Mouse (Mus musculus) hindbrain, embryonic 10.5 days (tissue): Measurements from ENCODE around the gene Tmem273. TPM values are rescaled to one million over a fixed set of nuclear protein-coding genes. Genes with fewer than 3 reads are reported as not detected.

Experiments used
- DNase-seq: peaks from one replicate; pipeline ENCODE4 v3.0.0-alpha.2; 2017; ENCODE audit warnings: low spot score
- H3K27ac ChIP-seq: fragments of 300-500 bp; sonication (generic); 2 replicates; pipeline ENCODE4 v1.5.1; 2016; ENCODE audit warnings: mild to moderate bottlenecking, moderate library complexity
- H3K27me3 ChIP-seq: fragments of 300-500 bp; sonication (generic); 2 replicates; pipeline ENCODE4 v1.6.1; 2016; ENCODE audit warnings: mild to moderate bottlenecking; ENCODE audit not compliant: poor library complexity, insufficient read depth, severe bottlenecking
- H3K36me3 ChIP-seq: fragments of 300-500 bp; sonication (generic); 2 replicates; pipeline ENCODE4 v1.6.1; 2016; ENCODE audit warnings: mild to moderate bottlenecking, moderate library complexity
- H3K4me1 ChIP-seq: fragments of 300-500 bp; sonication (generic); replicated peaks from 2 replicates; pipeline ENCODE4 v1.6.1; 2016; ENCODE audit warnings: mild to moderate bottlenecking
- H3K4me3 ChIP-seq: fragments of 300-500 bp; sonication (generic); 2 replicates; pipeline ENCODE4 v1.5.1; 2016; ENCODE audit warnings: mild to moderate bottlenecking, moderate library complexity
- H3K9me3 ChIP-seq: fragments of 300-500 bp; sonication (generic); 2 replicates; pipeline ENCODE4 v1.6.1; 2016; ENCODE audit warnings: mild to moderate bottlenecking, moderate library complexity
- WGBS: fragments of 180-500 bp; shearing (Covaris S2); methylation state at CpG from one replicate; pipeline ENCODE4 v1.1.7; 2016; 5-methylcytosine and 5-hydroxymethylcytosine counted together
- polyA plus RNA-seq: library from polyadenylated mRNA; unstranded; fragments of >200 nt; fragmentation: Nextera tagmentation; extraction: Ambion mirVana; gene quantifications from 2 replicates; pipeline ENCODE4 v1.2.1, GENCODE M21; 2016

Tmem273 gene
- polyA plus RNA-seq, 1 experiment from 2014 or later, result 0.43 TPM

DNA sequence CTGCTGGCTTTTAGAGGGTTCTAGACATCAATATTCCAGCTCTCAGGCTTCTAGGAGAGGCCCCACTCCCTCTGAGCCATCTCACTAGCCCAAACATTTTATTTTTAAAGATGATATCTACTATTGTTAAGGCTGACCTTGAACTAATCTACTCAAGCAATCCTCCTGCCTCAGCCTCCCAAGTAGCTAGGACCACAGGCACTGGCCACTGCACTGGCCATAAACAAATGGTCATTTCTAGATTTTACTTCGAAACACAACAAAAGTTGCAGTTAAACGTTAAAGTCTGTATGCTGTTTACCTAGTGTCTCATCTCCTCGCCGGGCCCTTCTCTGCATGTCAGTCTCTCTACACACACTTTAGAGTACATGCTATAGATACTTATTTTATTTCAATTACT is 68.3 kb downstream of the Tmem273 start:
- no peak for DNase-seq
- 91% methylated on average over 4 of the region's 4 CpGs for WGBS
- Histone ChIP-seq H3K27ac (no peak overlapping the region), H3K27me3 (peaks cover 34% of the 10 kb centered on the region), H3K4me3 (no peak overlapping the region), H3K9me3 (no peaks in the 10 kb centered on the region), H3K36me3 (no peaks in the 10 kb centered on the region), H3K4me1 (0 out of 2 replicates have a peak, but pooled peaks cover 11% of the 10 kb centered on the region)

GRCm38 (mm10) chr14:32856246-32856645 is 70.5 kb downstream of the Tmem273 start:
- Histone ChIP-seq H3K27me3 (peaks cover 35% of the 10 kb centered on the region), H3K4me3 (peak overlapping the region; percentile 65), H3K27ac (no peak overlapping the region), H3K9me3 (no peaks in the 10 kb centered on the region), H3K4me1 (peaks cover 32% of the 10 kb centered on the region), H3K36me3 (no peaks in the 10 kb centered on the region)
- DNase-seq, result no peak
- 42% methylated on average over 5 of the region's 5 CpGs for WGBS

GRCm38 (mm10) chr14:32856681-32857328 is 71.0 kb downstream of the Tmem273 start, which contains the start of gene Vstm4:
Gene Vstm4, plus strand, starts transcription at chr14:32856756.
- Histone ChIP-seq H3K36me3 (no peaks in the 10 kb centered on the region), H3K27me3 (peaks cover 35% of the 10 kb centered on the region), H3K4me3 (peak within 1 kb of the TSS; percentile 65), H3K27ac (peak within 1 kb of the TSS; percentile 90), H3K9me3 (no peaks in the 10 kb centered on the region), H3K4me1 (peaks cover 37% of the 10 kb centered on the region)
- under 1% methylated on average over 67 of the region's 68 CpGs for WGBS
- DNase-seq, result peak; percentile 65

DNA sequence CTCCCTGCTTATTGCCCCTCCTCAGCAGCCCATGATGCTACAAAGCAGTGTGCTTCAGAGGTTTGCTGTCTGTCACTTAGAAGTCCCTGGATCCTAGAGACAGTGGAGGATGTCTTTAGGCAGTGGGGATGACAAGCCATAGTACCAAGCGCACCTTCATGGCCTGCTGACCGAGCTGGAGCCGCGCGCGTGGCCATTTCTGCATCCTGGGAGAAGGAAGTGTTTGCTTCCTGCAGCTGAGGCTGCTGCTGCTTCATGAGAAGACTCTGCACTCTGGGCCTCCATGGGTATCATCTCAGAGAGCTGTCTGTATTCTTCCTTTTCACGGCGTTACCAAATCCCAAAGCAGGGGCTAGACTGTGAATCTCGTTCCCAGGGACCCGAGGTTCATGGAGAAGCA is 72.6 kb downstream of the Tmem273 start:
- H3K27me3 ChIP-seq, result peaks cover 35% of the 10 kb centered on the region
- WGBS, result 96% methylated on average over 10 of the region's 10 CpGs
- DNase-seq, result no peak
- no peaks in the 10 kb centered on the region for H3K36me3 ChIP-seq
- H3K4me3 ChIP-seq, result no peak overlapping the region
- H3K4me1 ChIP-seq, result peaks cover 37% of the 10 kb centered on the region
- no peak overlapping the region for H3K27ac ChIP-seq
- no peaks in the 10 kb centered on the region for H3K9me3 ChIP-seq

- H3K4me1 ChIP-seq, result peaks cover 37% of the 10 kb centered on the region
- H3K4me3 ChIP-seq, result no peak overlapping the region
- H3K27me3 ChIP-seq, result peaks cover 35% of the 10 kb centered on the region
- H3K9me3 ChIP-seq, result no peaks in the 10 kb centered on the region
- WGBS, result 76% methylated on average over 6 of the region's 6 CpGs
- no peak for DNase-seq
- H3K27ac ChIP-seq, result no peak overlapping the region
- no peaks in the 10 kb centered on the region for H3K36me3 ChIP-seq
These were observed 73.3 kb downstream of the Tmem273 start for GRCm38 (mm10) chr14:32858941-32859510.

GRCm38 (mm10) chr14:32859831-32860569 is 74.2 kb downstream of the Tmem273 start:
- H3K36me3 ChIP-seq, result no peaks in the 10 kb centered on the region
- H3K4me1 ChIP-seq, result peaks cover 37% of the 10 kb centered on the region
- WGBS, result 51% methylated on average over 11 of the region's 11 CpGs
- H3K27me3 ChIP-seq, result peaks cover 35% of the 10 kb centered on the region
- DNase-seq, result peak; percentile 49
- H3K4me3 ChIP-seq, result no peak overlapping the region
- peak overlapping the region; percentile 14; the same call in 1 of the 2 replicates for H3K27ac ChIP-seq
- H3K9me3 ChIP-seq, result no peaks in the 10 kb centered on the region

DNA sequence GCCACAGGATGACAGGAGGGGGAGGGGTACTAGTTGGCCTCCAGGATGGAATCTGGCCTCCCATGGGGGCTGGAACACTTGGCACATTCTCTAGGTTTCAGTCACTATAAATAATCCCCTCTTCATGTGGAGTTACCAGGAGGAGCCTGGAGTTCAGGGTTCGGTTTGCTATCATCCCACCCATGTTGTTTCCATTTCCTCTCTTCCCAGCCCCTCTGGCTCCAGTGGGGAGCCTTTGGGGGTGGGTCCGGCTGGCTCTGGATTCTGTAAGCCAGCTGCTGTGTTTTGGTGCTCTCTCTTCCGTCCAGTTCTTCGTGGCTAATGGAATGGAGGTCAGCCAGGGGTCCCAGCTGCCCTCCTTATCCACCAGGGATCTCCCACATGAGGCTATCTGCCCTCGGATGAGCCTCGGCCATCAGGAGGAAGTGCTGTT is 75.4 kb downstream of the Tmem273 start:
- 33% methylated on average over 6 of the region's 6 CpGs for WGBS
- Histone ChIP-seq H3K27me3 (peaks cover 25% of the 10 kb centered on the region), H3K36me3 (no peaks in the 10 kb centered on the region), H3K27ac (peak overlapping the region; percentile 62), H3K4me3 (no peak overlapping the region), H3K4me1 (peaks cover 37% of the 10 kb centered on the region), H3K9me3 (no peaks in the 10 kb centered on the region)
- DNase-seq, result peak; percentile 12

DNA sequence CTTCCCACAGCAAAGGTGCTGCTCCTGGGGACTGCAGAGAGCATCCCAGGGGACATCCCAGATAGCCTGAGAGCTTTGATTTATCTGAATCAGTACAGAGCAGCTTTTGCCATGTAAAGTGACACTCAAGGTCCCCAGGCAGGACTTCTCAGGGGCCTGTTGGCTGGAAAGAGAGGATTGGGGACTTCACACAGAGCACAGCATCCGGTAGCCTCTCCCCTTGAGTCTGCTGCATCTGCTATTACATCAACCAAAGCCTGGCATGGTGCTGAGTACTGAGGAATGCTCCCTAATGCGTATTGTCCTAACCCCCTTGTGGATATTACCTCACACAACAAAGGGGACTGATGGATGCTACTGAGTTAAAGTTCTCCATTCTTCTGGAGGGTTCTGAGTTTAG is 75.9 kb downstream of the Tmem273 start:
- H3K36me3 ChIP-seq, result no peaks in the 10 kb centered on the region
- peak overlapping the region; percentile 62 for H3K27ac ChIP-seq
- peaks cover 21% of the 10 kb centered on the region for H3K27me3 ChIP-seq
- peaks cover 33% of the 10 kb centered on the region for H3K4me1 ChIP-seq
- WGBS, result 35% methylated on average over 2 of the region's 2 CpGs
- H3K9me3 ChIP-seq, result no peaks in the 10 kb centered on the region
- DNase-seq, result no peak
- no peak overlapping the region for H3K4me3 ChIP-seq

- 85% methylated on average over 3 of the region's 3 CpGs for WGBS
- DNase-seq, result no peak
These were observed 79.6 kb downstream of the Tmem273 start for GRCm38 (mm10) chr14:32865331-32865730.

More at GRCm38 (mm10) chr14:32865331-32865730, 79.6 kb downstream of the Tmem273 start:
- Histone ChIP-seq H3K9me3 (no peaks in the 10 kb centered on the region), H3K36me3 (no peaks in the 10 kb centered on the region), H3K27me3 (no peaks in the 10 kb centered on the region), H3K27ac (no peak overlapping the region), H3K4me1 (peaks cover 14% of the 10 kb centered on the region), H3K4me3 (no peak overlapping the region)

Other genes starting within 250 kb of the Tmem273 start
- 10.3 and 23.6 TPM in 2 replicates for gene Prrxl1, start 186.6 kb upstream of the Tmem273 start, polyA plus RNA-seq
- 0.20 and 0.39 TPM in 2 replicates for gene 3425401B19Rik, start 100.7 kb upstream of the Tmem273 start, polyA plus RNA-seq
- gene Fam170b, start 48.0 kb downstream of the Tmem273 start, polyA plus RNA-seq, result not detected in 2 replicates
- gene Vstm4, start 70.8 kb downstream of the Tmem273 start, polyA plus RNA-seq, result 2.9 and 3.0 TPM in 2 replicates
- 0.40 and 0.65 TPM in 2 replicates for gene Lrrc18, start 205.4 kb downstream of the Tmem273 start, polyA plus RNA-seq